Mouse (Mus musculus) hindbrain, embryonic 15.5 days (tissue): ENCODE data around the gene Rdh5. TPM values are rescaled to one million over a fixed set of nuclear protein-coding genes. Genes with fewer than 3 reads are reported as not detected.
A peak's percentile ranks its signal among the peaks of the same experiment; 100 is the strongest.

Source experiments
- ATAC-seq: fragments of 200-750 bp; cut with Nextera tagmentation; 2 replicates; pipeline ENCODE4 v1.8.0; 2017; ENCODE audit warnings: low read depth, moderate number of reproducible peaks, moderate TSS enrichment; ENCODE audit not compliant: low FRiP score
- H3K27ac ChIP-seq: fragments of 300-500 bp; sonication (generic); replicated peaks from 2 replicates; pipeline ENCODE4 v1.5.1; 2015; ENCODE audit warnings: mild to moderate bottlenecking, inconsistent platforms
- H3K27me3 ChIP-seq: fragments of 300-500 bp; sonication (generic); 2 replicates; pipeline ENCODE4 v1.6.1; 2015; ENCODE audit warnings: control low read depth, inconsistent platforms
- H3K36me3 ChIP-seq: fragments of 300-500 bp; sonication (generic); 2 replicates; pipeline ENCODE4 v1.6.1; 2015; ENCODE audit warnings: control low read depth, inconsistent platforms
- H3K4me1 ChIP-seq: fragments of 300-500 bp; sonication (generic); replicated peaks from 2 replicates; pipeline ENCODE4 v1.6.1; 2015; ENCODE audit warnings: control low read depth, inconsistent platforms
- H3K4me2 ChIP-seq: fragments of 300-500 bp; sonication (generic); 2 replicates; pipeline ENCODE4 v1.6.1; 2015; ENCODE audit warnings: moderate library complexity, mild to moderate bottlenecking, inconsistent platforms
- H3K4me3 ChIP-seq: fragments of 300-500 bp; sonication (generic); 2 replicates; pipeline ENCODE4 v1.5.1; 2015; ENCODE audit warnings: mild to moderate bottlenecking, inconsistent platforms
- H3K9ac ChIP-seq: fragments of 300-500 bp; sonication (generic); 2 replicates; pipeline ENCODE4 v1.6.1; 2015; ENCODE audit warnings: inconsistent platforms
- H3K9me3 ChIP-seq: fragments of 300-500 bp; sonication (generic); 2 replicates; pipeline ENCODE4 v1.6.1; 2016; ENCODE audit warnings: control low read depth, inconsistent platforms
- WGBS: fragments of 180-500 bp; shearing (Covaris S2); methylation state at CpG from one replicate; pipeline ENCODE4 v1.1.7; 2015; 5-methylcytosine and 5-hydroxymethylcytosine counted together
- polyA plus RNA-seq: library from polyadenylated mRNA; unstranded; fragments of >200 nt; fragmentation: Nextera tagmentation; extraction: Ambion mirVana; gene quantifications from 2 replicates; pipeline ENCODE4 v1.2.1, GENCODE M21; 2015

The Rdh5 gene
- polyA plus RNA-seq, 1 experiment from 2014 or later: 22.1 TPM

- Histone ChIP-seq H3K4me1 (peaks cover 18% of the 10 kb centered on the region), H3K36me3 (no peaks in the 10 kb centered on the region), H3K27me3 (peaks cover 13% of the 10 kb centered on the region), H3K4me2 (no peak overlapping the region), H3K4me3 (no peak overlapping the region), H3K9ac (no peak overlapping the region), H3K9me3 (no peaks in the 10 kb centered on the region), H3K27ac (no peak overlapping the region)
- no peak for ATAC-seq
- WGBS: 87% methylated on average over 6 of the region's 6 CpGs
These were observed 22.8 kb downstream of the Rdh5 start for GRCm38 (mm10) chr10:128899759-128900490.

GRCm38 (mm10) chr10:128897501-128897900 lies 25.2 kb downstream of the Rdh5 start:
- Histone ChIP-seq H3K27ac (no peak overlapping the region), H3K4me3 (no peak overlapping the region), H3K4me1 (peaks cover 25% of the 10 kb centered on the region), H3K4me2 (no peak overlapping the region), H3K27me3 (peaks cover 13% of the 10 kb centered on the region), H3K9me3 (no peaks in the 10 kb centered on the region), H3K36me3 (no peaks in the 10 kb centered on the region), H3K9ac (no peak overlapping the region)
- WGBS: 19% methylated on average over 1 of the region's 1 CpGs
- no peak for ATAC-seq

GRCm38 (mm10) chr10:128896807-128897206 lies 25.9 kb downstream of the Rdh5 start:
- H3K9ac ChIP-seq: no peak overlapping the region
- WGBS: 57% methylated on average over 1 of the region's 1 CpGs
- H3K27me3 ChIP-seq: peaks cover 13% of the 10 kb centered on the region
- H3K4me2 ChIP-seq: peak overlapping the region; percentile 45; the same call in 1 of the 2 replicates
- ATAC-seq: no peak
- H3K4me1 ChIP-seq: peaks cover 29% of the 10 kb centered on the region
- H3K4me3 ChIP-seq: 0 out of 2 replicates have a peak overlapping the region, but pooled peaks have one; percentile 18
- no peaks in the 10 kb centered on the region for H3K9me3 ChIP-seq
- H3K36me3 ChIP-seq: no peaks in the 10 kb centered on the region
- 0 out of 2 replicates have a peak overlapping the region, but pooled peaks have one; percentile 7 for H3K27ac ChIP-seq

- Histone ChIP-seq H3K4me1 (peaks cover 29% of the 10 kb centered on the region), H3K4me3 (peak overlapping the region; percentile 18), H3K27me3 (peaks cover 13% of the 10 kb centered on the region), H3K36me3 (no peaks in the 10 kb centered on the region), H3K9ac (no peak overlapping the region; the same call in 1 of the 2 replicates), H3K27ac (peak overlapping the region; percentile 52; the same call in 1 of the 2 replicates), H3K4me2 (peak overlapping the region; percentile 45), H3K9me3 (no peaks in the 10 kb centered on the region)
- WGBS: 2% methylated on average over 17 of the region's 17 CpGs
- peak; percentile 63 for ATAC-seq
These were observed 26.6 kb downstream of the Rdh5 start for GRCm38 (mm10) chr10:128895952-128896693.

GRCm38 (mm10) chr10:128895437-128895836 lies 27.3 kb downstream of the Rdh5 start:
- WGBS: under 1% methylated on average over 9 of the region's 9 CpGs
- Histone ChIP-seq H3K27ac (no peak overlapping the region), H3K4me3 (no peak overlapping the region), H3K36me3 (no peaks in the 10 kb centered on the region), H3K9ac (no peak overlapping the region), H3K27me3 (peaks cover 13% of the 10 kb centered on the region), H3K4me2 (peak overlapping the region; percentile 45), H3K4me1 (peaks cover 33% of the 10 kb centered on the region), H3K9me3 (no peaks in the 10 kb centered on the region)
- ATAC-seq: no peak

- Histone ChIP-seq H3K4me2 (peak overlapping the region; percentile 91), H3K27ac (peak overlapping the region; percentile 92), H3K9ac (peak overlapping the region; percentile 85), H3K9me3 (no peaks in the 10 kb centered on the region), H3K36me3 (peaks cover 8% of the 10 kb centered on the region; the same call in 1 of the 2 replicates), H3K4me1 (peaks cover 52% of the 10 kb centered on the region), H3K27me3 (peaks cover 13% of the 10 kb centered on the region), H3K4me3 (peak overlapping the region; percentile 77)
- peak; percentile 8 for ATAC-seq
- 1% methylated on average over 9 of the region's 9 CpGs for WGBS
These were observed 30.4 kb downstream of the Rdh5 start for GRCm38 (mm10) chr10:128892246-128892645.

- peak; percentile 86 for ATAC-seq
- Histone ChIP-seq H3K9me3 (no peaks in the 10 kb centered on the region), H3K4me2 (peak within 1 kb of the TSS; percentile 91), H3K36me3 (peaks cover 9% of the 10 kb centered on the region; the same call in 1 of the 2 replicates), H3K4me1 (peaks cover 45% of the 10 kb centered on the region), H3K27ac (peak within 1 kb of the TSS; percentile 92), H3K27me3 (peaks cover 5% of the 10 kb centered on the region), H3K4me3 (peak within 1 kb of the TSS; percentile 77), H3K9ac (peak within 1 kb of the TSS; percentile 85)
- under 1% methylated on average over 58 of the region's 89 CpGs for WGBS
These were observed 31.2 kb downstream of the Rdh5 start, which contains the start of gene Gdf11 for GRCm38 (mm10) chr10:128891296-128892094. Gene Gdf11 (minus strand): TSS chr10:128891718.

GRCm38 (mm10) chr10:128890383-128891295 lies 32.0 kb downstream of the Rdh5 start:
- peak overlapping the region; percentile 91 for H3K4me2 ChIP-seq
- peaks cover 38% of the 10 kb centered on the region for H3K4me1 ChIP-seq
- H3K9ac ChIP-seq: peak overlapping the region; percentile 85
- ATAC-seq: peak; percentile 7
- H3K27ac ChIP-seq: peak overlapping the region; percentile 92
- peaks cover 11% of the 10 kb centered on the region; the same call in 1 of the 2 replicates for H3K36me3 ChIP-seq
- under 1% methylated on average over 40 of the region's 40 CpGs for WGBS
- H3K27me3 ChIP-seq: no peaks in the 10 kb centered on the region
- peak overlapping the region; percentile 77 for H3K4me3 ChIP-seq
- no peaks in the 10 kb centered on the region for H3K9me3 ChIP-seq

- no peaks in the 10 kb centered on the region for H3K27me3 ChIP-seq
- WGBS: 8% methylated on average over 1 of the region's 2 CpGs
These were observed 32.8 kb downstream of the Rdh5 start for GRCm38 (mm10) chr10:128889846-128890245.

GRCm38 (mm10) chr10:128888941-128889827 lies 33.5 kb downstream of the Rdh5 start:
- Histone ChIP-seq H3K27me3 (no peaks in the 10 kb centered on the region), H3K27ac (peak overlapping the region; percentile 62), H3K9me3 (no peaks in the 10 kb centered on the region), H3K36me3 (peaks cover 12% of the 10 kb centered on the region; the same call in 1 of the 2 replicates), H3K4me1 (peaks cover 34% of the 10 kb centered on the region), H3K9ac (peak overlapping the region; percentile 39), H3K4me3 (peak overlapping the region; percentile 77), H3K4me2 (peak overlapping the region; percentile 91)
- ATAC-seq: peak; percentile 45
- WGBS: 0% methylated on average over 7 of the region's 7 CpGs

More at GRCm38 (mm10) chr10:128889846-128890245, 32.8 kb downstream of the Rdh5 start:
- Histone ChIP-seq H3K9me3 (no peaks in the 10 kb centered on the region), H3K9ac (peak overlapping the region; percentile 85; the same call in 1 of the 2 replicates), H3K36me3 (peaks cover 12% of the 10 kb centered on the region; the same call in 1 of the 2 replicates), H3K27ac (peak overlapping the region; percentile 92; the same call in 1 of the 2 replicates), H3K4me2 (peak overlapping the region; percentile 91), H3K4me3 (peak overlapping the region; percentile 77), H3K4me1 (peaks cover 34% of the 10 kb centered on the region)
- no peak for ATAC-seq
